14 mouse cellular contexts compared by ENCODE assay signal in genomic region chr1:133417113-133417512, GRCm38 (mm10). TPM values are rescaled to one million over a fixed set of nuclear protein-coding genes. Genes with fewer than 3 reads are reported as not detected.
DNase-seq lines count a peak whose midpoint lies in the region; ATAC-seq and TF ChIP-seq lines count a peak whose summit lies in the region.
"Had no signal": no experiment of that assay in that cellular context is flagged by ENCODE, and none has a peak within 500 bp of the region (broad histone marks: within the 10 kb centered on the region; RNA-seq: fewer than 3 reads in every experiment).

No protein-coding gene starts in this region.

- H3K36me3 ChIP-seq in kidney, embryonic 15.5 days, result no peaks in the 10 kb centered on the region
- no peaks in the 10 kb centered on the region for H3K36me3 ChIP-seq in kidney, embryonic 14.5 days (ENCODE audit: control insufficient read depth, insufficient read depth, low read length)
- H3K36me3 ChIP-seq in lung, postnatal 0 days (ENCODE audit: insufficient read depth, low read length), result no peaks in the 10 kb centered on the region
- no peaks in the 10 kb centered on the region for H3K36me3 ChIP-seq in stomach, embryonic 15.5 days

- 69% methylated on average over 3 of the region's 3 CpGs for WGBS in kidney, embryonic 15.5 days
- WGBS in kidney, embryonic 14.5 days, result 60% methylated on average over 3 of the region's 3 CpGs
- WGBS in lung, postnatal 0 days, result 43% methylated on average over 3 of the region's 3 CpGs
- WGBS in stomach, embryonic 15.5 days, result 68% methylated on average over 3 of the region's 3 CpGs

- no peak for ATAC-seq in kidney, embryonic 15.5 days (replicated peaks; ENCODE audit: low FRiP score)
- ATAC-seq in kidney, embryonic 14.5 days (ENCODE audit: low FRiP score, low TSS enrichment), result no peak
- ATAC-seq in lung, postnatal 0 days, result no peak
- no peak for ATAC-seq in stomach, embryonic 15.5 days (ENCODE audit: insufficient read depth, low FRiP score, low read depth)
- no peak for ATAC-seq in cerebellum, adult (ENCODE audit: insufficient number of reproducible peaks, low FRiP score, low TSS enrichment)

- H3K4me3 ChIP-seq in gastrocnemius, adult 2 months, result peak overlapping the region; percentile 19
- H3K4me3 ChIP-seq in kidney, embryonic 15.5 days (replicated peaks), result no peak overlapping the region
- no peak overlapping the region for H3K4me3 ChIP-seq in kidney, embryonic 14.5 days (ENCODE audit: low read length)
- no peak overlapping the region for H3K4me3 ChIP-seq in lung, postnatal 0 days (ENCODE audit: low read depth, low read length)
- H3K4me3 ChIP-seq in stomach, embryonic 15.5 days (replicated peaks), result no peak overlapping the region

- H3K9ac ChIP-seq in kidney, embryonic 15.5 days, result no peak overlapping the region
- no peak overlapping the region for H3K9ac ChIP-seq in kidney, embryonic 14.5 days (ENCODE audit: low read depth, low read length)
- H3K9ac ChIP-seq in lung, postnatal 0 days (replicated peaks; ENCODE audit: low read depth), result no peak overlapping the region
- H3K9ac ChIP-seq in stomach, embryonic 15.5 days, result no peak overlapping the region

- H3K4me2 ChIP-seq in kidney, embryonic 15.5 days, result peak overlapping the region; percentile 70
- no peak overlapping the region for H3K4me2 ChIP-seq in kidney, embryonic 14.5 days (replicated peaks; ENCODE audit: low read depth, low read length)
- H3K4me2 ChIP-seq in lung, postnatal 0 days (replicated peaks; ENCODE audit: low read depth, low read length), result peak overlapping the region; percentile 77; the same call in 1 of the 2 replicates
- peak overlapping the region; percentile 73; the same call in 1 of the 2 replicates for H3K4me2 ChIP-seq in stomach, embryonic 15.5 days

- no peaks in the 10 kb centered on the region for H3K27me3 ChIP-seq in kidney, embryonic 15.5 days
- H3K27me3 ChIP-seq in kidney, embryonic 14.5 days (ENCODE audit: control insufficient read depth, insufficient read depth, low read length), result no peaks in the 10 kb centered on the region
- H3K27me3 ChIP-seq in lung, postnatal 0 days (replicated peaks; ENCODE audit: insufficient read depth, low read length), result no peaks in the 10 kb centered on the region
- H3K27me3 ChIP-seq in stomach, embryonic 15.5 days (replicated peaks), result no peaks in the 10 kb centered on the region

- TF ChIP-seq EP300 in lung, postnatal 0 days (IDR thresholded peaks at IDR 0.05), result no peak

- intact Hi-C loops in gastrocnemius, adult 2 months (cut with DNase I), result no loop called here

- H3K9me3 ChIP-seq in kidney, embryonic 15.5 days (replicated peaks), result no peaks in the 10 kb centered on the region
- no peaks in the 10 kb centered on the region for H3K9me3 ChIP-seq in kidney, embryonic 14.5 days (ENCODE audit: control insufficient read depth, low read length)
- H3K9me3 ChIP-seq in lung, postnatal 0 days (ENCODE audit: low read length), result no peaks in the 10 kb centered on the region
- no peaks in the 10 kb centered on the region for H3K9me3 ChIP-seq in stomach, embryonic 15.5 days

- TF ChIP-seq CTCF in gastrocnemius, adult 2 months (IDR thresholded peaks at IDR 0.05), result no peak
- TF ChIP-seq CTCF in lung, postnatal 0 days (IDR thresholded peaks at IDR 0.05), result no peak

- peak; percentile 1 for DNase-seq in gastrocnemius, adult 2 months
- no peak for DNase-seq in gastrocnemius, adult 8-10 months (ENCODE audit: low spot score in 2 of 2)
- DNase-seq in lung, postnatal 0 days (ENCODE audit: low spot score), result no peak
- DNase-seq in lung, adult 18-20 months, result no peak
- DNase-seq: cerebellum, adult 18-20 months; forebrain, postnatal 0 days; gastrocnemius, postnatal 14 days; heart, postnatal 14 days; midbrain, embryonic 14.5 days; retina, postnatal 1 day had no signal

- peak overlapping the region; percentile 91 for H3K27ac ChIP-seq in gastrocnemius, adult 2 months
- H3K27ac ChIP-seq in kidney, embryonic 15.5 days, result no peak overlapping the region
- H3K27ac ChIP-seq in kidney, embryonic 14.5 days (ENCODE audit: low read depth, low read length), result no peak overlapping the region
- H3K27ac ChIP-seq in lung, postnatal 0 days (ENCODE audit: low read length), result peak overlapping the region; percentile 91
- H3K27ac ChIP-seq in stomach, embryonic 15.5 days, result peak overlapping the region; percentile 87; the same call in 1 of the 2 replicates

- H3K4me1 ChIP-seq in kidney, embryonic 15.5 days, result peaks cover 100% of the 10 kb centered on the region
- H3K4me1 ChIP-seq in kidney, embryonic 14.5 days (ENCODE audit: control insufficient read depth, insufficient read depth, low read length), result peaks cover 83% of the 10 kb centered on the region
- H3K4me1 ChIP-seq in lung, postnatal 0 days (ENCODE audit: insufficient read depth, low read depth, low read length), result peaks cover 63% of the 10 kb centered on the region
- H3K4me1 ChIP-seq in stomach, embryonic 15.5 days, result peaks cover 67% of the 10 kb centered on the region

RNA-seq across cellular contexts. Expression of gene Sox13, which starts 7.1 kb away (rescaled TPM):
- 10 to 100 TPM in 1 of 2 experiments, 1 to 10 TPM in 1; 8.9 to 12.4 TPM for total RNA-seq in gastrocnemius, adult 2 months (2021)
- total RNA-seq in gastrocnemius, adult 8-10 months (2022), result 1 to 10 TPM; 4.0 to 8.7 (median 6.7) TPM
- polyA plus RNA-seq in kidney, embryonic 15.5 days (2015; fragmentation: Nextera tagmentation; extraction: Ambion mirVana), result 15.0 and 16.2 TPM in 2 replicates
- polyA plus RNA-seq in kidney, embryonic 14.5 days (2014; fragmentation: Nextera tagmentation; extraction: Ambion mirVana), result 13.8 and 16.2 TPM in 2 replicates
- polyA plus RNA-seq in lung, postnatal 0 days (2015; fragmentation: Nextera tagmentation; extraction: Ambion mirVana), result 13.8 and 14.8 TPM in 2 replicates
- polyA plus RNA-seq in stomach, embryonic 15.5 days (2015; fragmentation: Nextera tagmentation; extraction: Ambion mirVana), result 6.8 and 7.9 TPM in 2 replicates

RNA-seq across cellular contexts. Expression of gene Etnk2, which starts 53.7 kb away (rescaled TPM):
- total RNA-seq in gastrocnemius, adult 2 months (2021), result under 1 TPM; 0.10 to 0.20 TPM
- total RNA-seq in gastrocnemius, adult 8-10 months (2022), result under 1 TPM in 3 of 4 experiments, not detected in 1; 0.15 to 0.64 (median 0.40) TPM
- polyA plus RNA-seq in kidney, embryonic 15.5 days (2015; fragmentation: Nextera tagmentation; extraction: Ambion mirVana), result 3.3 and 4.0 TPM in 2 replicates
- polyA plus RNA-seq in kidney, embryonic 14.5 days (2014; fragmentation: Nextera tagmentation; extraction: Ambion mirVana), result 1.7 and 2.0 TPM in 2 replicates
- polyA plus RNA-seq in lung, postnatal 0 days (2015; fragmentation: Nextera tagmentation; extraction: Ambion mirVana), result 0.77 and 0.81 TPM in 2 replicates
- 4.0 and 6.4 TPM in 2 replicates for polyA plus RNA-seq in stomach, embryonic 15.5 days (2015; fragmentation: Nextera tagmentation; extraction: Ambion mirVana)

Comparison
In these comparisons a context has a peak if more than half of its experiments do, and no peak if none do; other contexts are left out.
1. H3K27ac ChIP-seq: peak in gastrocnemius, adult 2 months (single experiment), lung, postnatal 0 days (single experiment) and stomach, embryonic 15.5 days (single experiment); none in kidney, embryonic 15.5 days (single experiment) and kidney, embryonic 14.5 days (single experiment).